ENCODE assay signal across 7 mouse cellular contexts in genomic region chr13:21782361-21783254, GRCm38 (mm10). TPM values are rescaled to one million over a fixed set of nuclear protein-coding genes. Genes with fewer than 3 reads are reported as not detected.
DNase-seq lines count a peak whose midpoint lies in the region; ATAC-seq and TF ChIP-seq lines count a peak whose summit lies in the region.
"Not testable (repeated sequence)": the region's sequence is repeated elsewhere in the genome, so short reads cannot be mapped to it uniquely, and the experiment has no call there.

No protein-coding gene starts in this region.

- WGBS in limb, embryonic 15.5 days: under 1% methylated on average over 17 of the region's 35 CpGs
- under 1% methylated on average over 12 of the region's 35 CpGs for WGBS in midbrain, embryonic 11.5 days
- WGBS in small intestine, adult 2 months: under 1% methylated on average over 21 of the region's 35 CpGs

- TF ChIP-seq CTCF in small intestine, adult 2 months (IDR thresholded peaks at IDR 0.05; ENCODE audit: extremely low read depth, insufficient read length, insufficient replicate concordance, low read depth, low read length): not testable (repeated sequence)

- not testable (repeated sequence) for H3K27me3 ChIP-seq in limb, embryonic 15.5 days; midbrain, embryonic 11.5 days (ENCODE audit: control insufficient read depth, insufficient read depth, low read length); small intestine, adult 2 months (ENCODE audit: control insufficient read depth, insufficient read depth, low read length)

- peak; percentile 43 for TF ChIP-seq POLR2A in small intestine, adult 2 months (IDR thresholded peaks at IDR 0.05; ENCODE audit: low read depth, low read length)

- peak overlapping the region; percentile 41 for H3K4me3 ChIP-seq in limb, embryonic 15.5 days
- H3K4me3 ChIP-seq in midbrain, embryonic 11.5 days (ENCODE audit: low read depth, low read length): peak overlapping the region; percentile 38
- H3K4me3 ChIP-seq in small intestine, adult 2 months (ENCODE audit: low read depth, low read length): peak overlapping the region; percentile 57

- H3K36me3 ChIP-seq in limb, embryonic 15.5 days; midbrain, embryonic 11.5 days (ENCODE audit: control insufficient read depth, insufficient read depth, low read length); small intestine, adult 2 months (ENCODE audit: control insufficient read depth, insufficient read depth, low read length): not testable (repeated sequence)

- DNase-seq in adipocyte (ENCODE audit: low spot score): peak; percentile 41
- DNase-seq in embryo, embryonic 10 days (ENCODE audit: low spot score): peak; percentile 75
- peak; percentile 67 for DNase-seq in forelimb bud, embryonic 11.5 days (ENCODE audit: low read depth, low spot score)
- DNase-seq in induced T-regulatory cell, adult 2 months (ENCODE audit: low read depth): peak; percentile 73
- DNase-seq in midbrain, embryonic 11.5 days (ENCODE audit: low spot score, missing footprints): peak; percentile 96

- peak overlapping the region; percentile 56 for H3K4me2 ChIP-seq in limb, embryonic 15.5 days
- peak overlapping the region; percentile 57 for H3K4me2 ChIP-seq in midbrain, embryonic 11.5 days

- H3K4me1 ChIP-seq in limb, embryonic 15.5 days: peaks cover 37% of the 10 kb centered on the region
- peaks cover 34% of the 10 kb centered on the region for H3K4me1 ChIP-seq in midbrain, embryonic 11.5 days (ENCODE audit: control insufficient read depth, insufficient read depth, low read length)
- H3K4me1 ChIP-seq in small intestine, adult 2 months (ENCODE audit: control insufficient read depth, insufficient read depth, insufficient read length, low read length): not testable (repeated sequence)

- H3K9ac ChIP-seq in limb, embryonic 15.5 days: peak overlapping the region; percentile 28; the same call in 1 of the 2 replicates
- H3K9ac ChIP-seq in midbrain, embryonic 11.5 days (ENCODE audit: low read length): peak overlapping the region; percentile 77

- H3K27ac ChIP-seq in limb, embryonic 15.5 days: peak overlapping the region; percentile 88
- H3K27ac ChIP-seq in midbrain, embryonic 11.5 days (ENCODE audit: low read depth, low read length): peak overlapping the region; percentile 87
- peak overlapping the region; percentile 64 for H3K27ac ChIP-seq in small intestine, adult 2 months (ENCODE audit: insufficient read depth, low read depth, low read length)

- ATAC-seq in limb, embryonic 15.5 days (ENCODE audit: insufficient number of reproducible peaks, low FRiP score, low TSS enrichment, low read depth): not testable (repeated sequence)
- ATAC-seq in midbrain, embryonic 11.5 days (ENCODE audit: low FRiP score): peak; percentile 0; the same call in 1 of the 2 replicates

- not testable (repeated sequence) for H3K9me3 ChIP-seq in limb, embryonic 15.5 days; midbrain, embryonic 11.5 days (ENCODE audit: control insufficient read depth, low read length)

RNA-seq across cellular contexts. Expression of gene Hist1h3i, which starts 0.6 kb away (rescaled TPM):
- polyA plus RNA-seq in limb, embryonic 15.5 days (2015; fragmentation: Nextera tagmentation; extraction: Ambion mirVana): 81.7 and 109 TPM in 2 replicates
- 289 and 304 TPM in 2 replicates for polyA plus RNA-seq in midbrain, embryonic 11.5 days (2014; fragmentation: Nextera tagmentation; extraction: Ambion mirVana)
- polyA plus RNA-seq in small intestine, adult 2 months (2012; rRNA removed): 57.4 and 74.0 TPM in 2 replicates

RNA-seq across cellular contexts. Expression of gene Hist1h1b, which starts 2.2 kb away (rescaled TPM):
- polyA plus RNA-seq in limb, embryonic 15.5 days (2015; fragmentation: Nextera tagmentation; extraction: Ambion mirVana): 21.1 and 23.5 TPM in 2 replicates
- polyA plus RNA-seq in midbrain, embryonic 11.5 days (2014; fragmentation: Nextera tagmentation; extraction: Ambion mirVana): 20.0 and 24.8 TPM in 2 replicates
- polyA plus RNA-seq in small intestine, adult 2 months (2012; rRNA removed): 2.0 and 2.6 TPM in 2 replicates

RNA-seq across cellular contexts. Expression of gene Hist1h2an, which starts 4.4 kb away (rescaled TPM):
- 3.5 and 4.6 TPM in 2 replicates for polyA plus RNA-seq in limb, embryonic 15.5 days (2015; fragmentation: Nextera tagmentation; extraction: Ambion mirVana)
- polyA plus RNA-seq in midbrain, embryonic 11.5 days (2014; fragmentation: Nextera tagmentation; extraction: Ambion mirVana): 2.6 and 7.4 TPM in 2 replicates
- polyA plus RNA-seq in small intestine, adult 2 months (2012; rRNA removed): 33.8 and 67.8 TPM in 2 replicates

RNA-seq across cellular contexts. Expression of gene Hist1h2bp, which starts 4.7 kb away (rescaled TPM):
- 1.00 TPM in 1 of 2 replicates, not detected in the other for polyA plus RNA-seq in limb, embryonic 15.5 days (2015; fragmentation: Nextera tagmentation; extraction: Ambion mirVana)
- 2.5 TPM in 2 replicates for polyA plus RNA-seq in midbrain, embryonic 11.5 days (2014; fragmentation: Nextera tagmentation; extraction: Ambion mirVana)
- polyA plus RNA-seq in small intestine, adult 2 months (2012; rRNA removed): 2.7 and 8.3 TPM in 2 replicates

RNA-seq across cellular contexts. Expression of gene Hist1h2bq, which starts 27.4 kb away (rescaled TPM):
- polyA plus RNA-seq in limb, embryonic 15.5 days (2015; fragmentation: Nextera tagmentation; extraction: Ambion mirVana): 11.7 and 18.0 TPM in 2 replicates
- polyA plus RNA-seq in midbrain, embryonic 11.5 days (2014; fragmentation: Nextera tagmentation; extraction: Ambion mirVana): 17.8 and 23.3 TPM in 2 replicates
- polyA plus RNA-seq in small intestine, adult 2 months (2012; rRNA removed): 31.1 and 32.0 TPM in 2 replicates

Comparison
In these comparisons a context has a peak if more than half of its experiments do, and no peak if none do; other contexts are left out.
1. DNase-seq: peak in every context shown above with its lines; median percentile 96 in midbrain, embryonic 11.5 days; 75 in embryo, embryonic 10 days; 73 in induced T-regulatory cell, adult 2 months; 67 in forelimb bud, embryonic 11.5 days; 41 in adipocyte.